Mouse (Mus musculus) cerebellum, postnatal 4 days (tissue): ENCODE results near the gene Sez6l.

ENCODE experiments used
- DNase-seq, 2 experiments: peaks; one replicate each; pipeline ENCODE4 v3.0.0; 2022; ENCODE audit warnings: low spot score in 2 of 2, mixed read lengths in 1 of 2

Sez6l gene

DNA sequence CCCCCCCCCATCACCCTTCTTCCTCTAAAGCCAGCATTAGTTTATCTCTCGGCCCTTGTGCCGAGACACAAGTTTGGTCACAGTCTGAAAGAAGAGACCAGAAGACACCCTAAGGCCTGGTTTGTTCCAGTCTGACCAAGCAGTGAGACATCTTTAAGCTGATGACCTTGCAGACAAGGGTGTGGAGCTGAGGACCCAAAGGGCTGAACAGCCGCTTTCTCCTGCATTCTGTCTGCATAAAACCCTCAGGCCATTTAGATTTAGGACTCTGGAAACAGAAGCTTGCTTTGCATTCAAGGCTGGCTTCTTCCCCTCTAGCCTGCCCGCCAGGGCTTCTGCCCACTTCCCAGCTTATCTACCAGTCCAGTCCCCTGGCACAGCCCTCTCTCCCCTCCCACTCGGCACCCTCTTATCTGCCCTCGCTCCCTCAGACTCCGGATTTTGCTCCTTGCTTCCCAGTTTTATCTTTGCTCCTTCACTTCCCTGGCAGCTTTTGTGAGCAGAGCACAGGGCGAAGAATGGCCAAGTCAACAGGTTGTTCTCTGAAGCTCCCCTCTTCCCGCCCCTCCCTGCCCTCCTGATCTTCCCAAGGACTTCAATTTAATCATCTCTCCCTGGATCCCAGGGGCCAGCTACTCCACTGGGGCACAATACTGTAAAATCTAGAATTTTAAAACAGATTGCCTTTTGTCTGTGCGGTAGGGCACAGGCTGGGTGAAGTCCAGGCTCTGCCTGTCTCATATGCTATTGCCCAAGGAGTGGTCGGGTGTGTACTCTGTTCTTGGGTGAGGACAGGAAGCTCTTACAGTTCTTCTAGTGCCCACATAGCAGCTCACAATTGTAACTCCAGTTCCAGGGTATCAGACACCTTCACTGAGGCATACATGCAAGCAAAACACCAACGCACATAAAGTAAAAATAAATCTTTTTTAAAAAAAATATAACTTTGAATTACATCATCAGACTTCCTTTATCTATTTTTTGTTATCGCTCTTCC lies 77.8 kb downstream of the Sez6l start:
- DNase-seq = no peak

DNA sequence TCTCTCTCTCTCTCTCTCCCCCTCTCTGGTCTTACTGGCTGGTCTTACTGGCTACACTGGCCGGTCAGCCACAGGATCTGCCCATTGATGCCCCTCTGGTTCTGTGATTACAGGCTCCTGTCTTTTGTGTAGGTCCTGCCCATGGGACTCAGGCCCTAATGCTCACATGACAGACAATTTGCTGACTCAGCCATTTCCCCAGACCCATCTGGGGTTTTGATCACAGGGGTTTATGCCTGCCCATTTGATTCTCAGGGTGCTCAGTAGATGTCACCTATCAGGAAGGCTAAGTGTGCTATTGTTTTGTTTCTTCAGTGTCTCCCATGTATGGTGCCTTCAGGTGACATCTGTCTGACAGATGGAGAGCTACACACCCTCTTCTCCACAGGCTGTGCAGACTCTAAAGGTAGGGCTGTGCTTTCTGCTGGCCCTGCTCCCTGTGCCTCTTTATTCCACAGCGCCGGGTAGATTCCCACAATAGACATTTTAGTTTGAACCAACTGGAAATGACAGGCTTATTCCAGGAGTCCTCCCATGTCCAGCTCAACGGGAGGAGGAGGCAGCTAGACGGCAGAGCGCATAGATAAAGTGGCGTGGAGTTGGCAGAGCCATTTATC lies 80.1 kb downstream of the Sez6l start:
- DNase-seq = no peak

DNA sequence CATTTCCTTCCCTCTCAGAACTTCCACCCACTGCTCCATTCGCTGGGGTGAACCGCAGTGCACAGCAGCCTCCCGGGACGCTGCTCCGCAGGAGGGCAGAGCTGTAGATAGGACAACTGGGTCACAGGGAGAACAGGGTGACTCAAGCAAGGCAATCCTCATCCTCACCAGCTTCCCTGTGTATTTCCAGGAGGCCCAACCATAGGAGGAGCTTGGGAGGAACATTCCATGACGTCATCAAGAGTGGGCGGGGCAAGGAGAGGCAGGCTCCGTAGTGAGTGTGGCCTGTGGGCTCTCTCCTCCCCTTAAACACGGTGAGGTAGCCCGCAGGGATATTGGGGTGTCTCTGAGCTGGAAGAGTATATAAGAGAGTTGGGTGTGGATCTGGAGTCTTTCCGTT lies 83.5 kb downstream of the Sez6l start:
- DNase-seq = no peak

DNA sequence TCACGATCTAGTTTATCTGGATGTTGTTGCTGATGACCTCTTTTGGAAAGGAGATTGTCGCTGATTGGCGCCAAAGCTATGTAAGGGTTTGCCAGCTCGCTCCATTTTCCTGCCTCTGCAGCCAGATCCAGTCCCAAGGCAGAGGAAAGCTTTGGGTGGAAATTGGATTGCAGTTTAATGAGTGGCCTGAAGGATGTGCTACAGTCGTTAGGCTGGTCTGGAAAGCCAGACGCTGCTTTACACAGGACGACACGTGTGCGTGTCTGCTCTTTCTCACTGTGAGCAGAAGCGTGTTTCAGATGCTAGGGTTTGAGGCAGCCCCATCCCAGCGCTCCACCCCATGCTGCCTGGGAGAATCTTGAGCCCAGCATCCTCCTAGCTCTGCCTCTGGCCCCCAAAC lies 85.5 kb downstream of the Sez6l start:
- DNase-seq = no peak

DNA sequence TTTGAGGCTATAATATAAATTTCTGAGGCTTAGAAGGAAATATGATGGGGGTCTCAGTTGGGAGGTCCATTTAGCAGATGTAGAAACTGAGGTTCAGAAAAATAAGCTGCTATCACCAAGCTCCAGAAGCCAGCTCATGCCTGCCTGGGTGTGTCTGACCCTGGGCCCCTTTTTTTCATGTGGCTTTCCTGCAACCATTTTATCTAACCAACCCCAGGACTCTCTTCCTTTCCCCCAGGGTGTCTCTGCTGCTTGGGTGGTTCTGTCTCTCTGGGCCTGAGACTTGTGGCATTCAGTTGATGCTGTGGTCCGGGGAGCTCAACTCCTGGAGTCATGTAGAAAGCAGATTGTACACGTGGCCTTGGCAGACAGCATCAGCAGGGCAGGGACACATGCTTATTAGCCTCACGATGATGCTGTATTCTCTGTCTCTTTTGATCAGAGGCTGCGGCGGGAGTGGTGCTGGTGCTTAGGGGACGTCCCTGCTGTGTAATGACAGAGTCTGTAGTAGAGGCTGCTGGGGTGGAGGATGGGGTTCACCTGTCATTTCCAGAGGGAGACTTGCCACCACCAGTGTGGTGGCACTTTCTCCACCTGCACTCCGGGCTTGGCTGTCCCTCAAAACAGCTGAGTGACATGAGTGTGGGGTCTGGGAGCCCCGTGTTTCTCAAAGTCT lies 88.7 kb downstream of the Sez6l start:
- DNase-seq = no peak

DNA sequence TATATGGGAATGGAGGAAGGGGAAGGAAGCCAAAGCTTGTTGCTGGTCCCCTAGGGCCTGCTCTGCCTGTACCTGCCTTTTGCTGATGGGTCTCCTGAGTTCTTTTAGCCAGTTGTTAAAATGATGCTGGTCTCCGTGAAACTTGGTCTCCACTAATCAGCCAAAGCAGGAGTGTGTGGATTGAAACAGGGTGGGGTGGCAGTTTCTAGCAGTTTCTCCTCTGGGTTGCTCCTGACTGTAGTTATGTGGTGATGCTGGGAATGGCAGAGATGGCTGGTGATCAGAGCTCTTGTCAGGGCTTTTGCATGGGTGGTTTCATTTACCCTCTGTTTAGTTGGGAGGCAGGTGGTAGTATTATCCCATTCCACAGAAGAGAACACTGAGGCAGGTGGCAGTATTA lies 89.5 kb downstream of the Sez6l start:
- no peak for DNase-seq

DNA sequence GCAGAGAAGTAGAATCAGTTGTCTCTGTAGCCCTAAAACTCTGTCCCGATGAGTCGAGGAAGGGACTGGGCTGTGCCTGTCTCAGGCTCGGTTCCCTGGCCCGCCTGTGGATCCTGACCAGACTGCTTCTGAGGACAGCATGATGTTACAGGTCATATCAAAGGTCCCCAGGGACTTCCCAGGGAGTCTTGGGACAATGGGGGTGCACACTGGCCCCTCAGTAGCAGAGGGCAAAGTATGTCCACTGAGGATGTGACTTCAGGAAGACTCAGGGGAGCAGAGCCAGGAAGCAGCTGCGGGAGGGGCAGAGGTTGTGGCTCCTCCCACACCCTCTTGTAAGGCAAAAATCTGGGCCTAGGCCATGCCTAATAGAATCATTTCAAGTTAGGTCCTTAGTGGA lies 90.6 kb downstream of the Sez6l start:
- no peak for DNase-seq

DNA sequence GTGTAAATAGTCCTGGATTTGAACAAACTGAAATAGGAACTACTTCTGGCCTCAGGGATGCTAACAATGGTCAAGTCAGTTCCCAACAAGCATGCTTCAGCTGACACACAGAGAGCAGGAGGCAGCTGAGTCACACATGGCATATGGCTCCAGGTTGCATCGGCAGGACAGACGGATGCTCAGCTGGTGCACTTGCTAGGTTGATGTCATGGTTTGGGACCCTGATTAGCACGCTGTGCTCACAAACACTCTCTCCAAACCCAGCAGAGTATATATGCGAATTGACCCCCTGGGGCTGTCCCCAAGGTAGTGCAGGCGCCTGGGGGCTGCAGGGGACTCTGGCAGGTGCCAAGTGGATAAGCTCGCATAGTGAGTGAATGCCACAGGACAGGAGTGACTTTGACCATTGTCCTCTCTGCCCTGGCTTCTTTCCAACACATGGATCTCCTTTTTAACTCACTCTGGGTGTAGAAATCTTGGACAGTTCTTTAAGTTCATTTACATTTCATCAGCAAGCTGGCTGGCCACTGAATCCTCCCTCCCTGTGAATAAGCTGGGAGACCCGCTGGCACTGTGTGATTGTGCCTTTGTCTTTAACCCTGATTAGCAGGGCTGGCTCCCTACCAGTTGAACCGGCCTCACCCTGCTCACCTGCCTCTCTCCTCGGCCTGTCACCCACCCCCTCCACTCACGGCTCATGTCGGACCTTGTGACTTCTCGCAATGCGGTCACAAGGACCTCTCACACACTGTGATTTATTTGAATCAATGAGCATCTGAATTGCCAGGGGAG lies 91.9 kb downstream of the Sez6l start:
- DNase-seq = peak in 1 of 2 experiments; percentile 42

DNA sequence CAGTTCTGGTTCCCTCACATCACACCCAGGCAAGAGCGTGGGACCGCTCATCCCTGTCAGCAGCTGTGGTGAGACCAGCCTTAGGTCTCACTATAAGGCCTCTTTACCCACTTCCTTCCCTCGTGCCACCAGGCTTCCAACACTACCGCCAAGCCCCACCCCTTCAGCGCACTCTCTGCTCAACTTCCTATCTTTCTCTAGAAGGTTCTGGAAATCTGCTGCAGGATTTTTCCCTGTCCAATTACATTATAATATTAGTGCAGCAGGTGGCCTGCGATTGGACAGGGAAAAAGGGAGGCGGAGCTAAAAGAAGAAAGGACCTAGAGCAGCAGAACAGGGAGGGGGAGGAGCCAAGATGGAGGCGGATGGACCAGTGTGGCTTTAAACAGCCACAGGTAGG lies 94.0 kb downstream of the Sez6l start:
- DNase-seq = no peak

DNA sequence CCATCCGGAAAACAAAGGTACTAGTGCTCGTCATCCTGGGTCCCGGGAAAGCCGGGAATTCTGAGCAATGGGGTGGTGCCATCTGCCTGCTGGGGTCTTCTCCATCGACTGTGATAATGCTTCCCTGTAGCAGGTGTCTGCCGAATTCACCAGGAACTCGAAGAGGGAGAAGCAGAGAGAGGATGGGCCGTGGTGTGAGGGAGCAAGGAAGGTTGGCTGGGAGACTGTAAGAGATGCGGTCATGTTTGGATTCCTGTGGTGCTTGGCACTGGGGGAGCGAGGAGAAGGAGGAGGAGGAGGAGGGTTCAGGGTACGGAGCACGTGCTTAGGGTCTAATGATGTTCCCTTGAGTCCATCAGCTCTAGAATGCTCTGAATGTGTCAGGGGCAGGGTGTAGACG lies 94.4 kb downstream of the Sez6l start:
- no peak for DNase-seq

DNA sequence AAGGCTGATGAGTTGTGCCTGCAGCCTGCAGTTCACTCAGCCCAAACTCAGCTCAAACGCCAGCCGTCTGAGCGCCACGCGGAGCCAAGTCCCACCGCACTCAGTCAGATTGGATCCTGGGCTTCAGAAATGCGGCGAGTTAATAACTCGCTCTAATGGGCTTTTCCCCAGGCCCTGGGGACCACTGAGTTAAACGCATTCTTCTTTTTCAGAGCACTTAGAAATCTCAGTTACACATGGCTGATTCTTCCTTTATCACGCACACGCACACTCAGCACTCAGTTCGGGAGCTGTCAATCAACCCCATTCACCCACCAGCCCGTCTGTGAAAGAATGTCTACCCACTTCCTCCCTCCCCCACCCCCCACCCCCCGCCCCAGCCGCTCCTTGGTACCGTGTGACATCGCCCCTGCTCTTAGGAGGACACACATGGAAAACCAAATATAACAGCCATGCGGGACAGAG lies 95.0 kb downstream of the Sez6l start:
- no peak for DNase-seq

DNA sequence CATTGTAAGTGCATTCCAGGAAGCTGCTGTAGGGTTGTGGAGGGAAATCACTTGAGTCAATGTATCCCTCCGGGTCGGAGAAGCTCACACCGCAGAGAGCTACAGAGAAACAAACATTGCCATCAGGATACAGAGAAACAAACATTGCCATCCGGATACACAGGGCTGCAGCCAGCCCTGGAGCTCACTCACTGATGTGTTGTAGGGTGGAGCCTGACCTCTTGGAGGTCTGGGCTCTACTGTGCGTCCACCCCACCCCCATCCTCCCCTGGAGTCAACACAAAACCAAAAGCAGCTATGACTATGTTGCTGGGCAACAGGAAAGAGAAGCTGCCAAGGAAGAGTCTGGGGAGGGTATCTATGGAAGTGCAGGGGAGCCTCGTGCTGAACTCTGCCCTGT lies 103.5 kb downstream of the Sez6l start:
- no peak for DNase-seq

DNA sequence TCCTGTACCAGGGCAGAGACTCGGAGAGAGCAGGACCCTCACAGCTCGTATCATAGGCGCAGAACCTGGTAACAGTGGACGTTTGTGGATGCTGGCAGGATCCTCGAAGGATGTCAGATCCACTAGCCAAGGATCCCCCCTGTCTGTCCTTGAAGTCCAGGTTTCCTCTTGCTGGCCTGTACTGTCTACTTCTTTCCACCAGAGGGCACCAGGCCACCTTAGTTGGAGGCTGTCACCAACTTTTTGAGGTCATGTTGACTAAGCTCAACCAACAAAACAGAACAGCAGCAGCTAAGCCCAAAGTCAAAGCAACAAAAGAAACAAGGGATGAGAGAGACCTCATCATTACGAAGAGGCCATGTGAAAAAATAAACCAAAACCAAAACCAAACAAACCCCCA lies 106.8 kb downstream of the Sez6l start:
- DNase-seq = peak in 1 of 2 experiments; percentile 69

DNA sequence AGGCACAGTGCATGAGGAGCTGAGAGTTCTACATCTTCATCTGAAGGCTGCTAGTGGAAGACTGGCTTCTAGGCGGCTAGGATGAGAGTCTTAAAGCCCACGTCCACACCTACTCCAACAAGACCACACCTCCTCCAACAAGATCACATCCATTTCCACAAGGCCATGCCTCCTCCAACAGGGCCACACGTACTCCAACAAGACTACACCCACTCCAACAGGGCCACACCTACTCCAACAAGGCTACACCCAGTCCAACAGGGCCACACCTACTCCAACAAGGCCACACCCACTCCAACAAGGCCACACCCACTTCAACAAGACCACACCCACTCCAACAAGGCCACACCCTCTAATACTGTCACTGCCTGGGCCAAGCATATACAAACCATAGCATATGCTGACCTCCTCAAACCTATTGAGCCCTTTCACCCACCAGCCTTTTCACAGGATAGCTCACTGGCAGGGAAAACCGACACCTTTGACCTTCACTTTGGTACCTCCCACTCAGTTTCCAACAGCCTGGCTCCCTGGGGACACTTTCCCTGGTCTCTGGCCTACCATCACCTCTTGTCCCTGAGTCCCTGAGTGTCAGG lies 107.9 kb downstream of the Sez6l start:
- DNase-seq = no peak

DNA sequence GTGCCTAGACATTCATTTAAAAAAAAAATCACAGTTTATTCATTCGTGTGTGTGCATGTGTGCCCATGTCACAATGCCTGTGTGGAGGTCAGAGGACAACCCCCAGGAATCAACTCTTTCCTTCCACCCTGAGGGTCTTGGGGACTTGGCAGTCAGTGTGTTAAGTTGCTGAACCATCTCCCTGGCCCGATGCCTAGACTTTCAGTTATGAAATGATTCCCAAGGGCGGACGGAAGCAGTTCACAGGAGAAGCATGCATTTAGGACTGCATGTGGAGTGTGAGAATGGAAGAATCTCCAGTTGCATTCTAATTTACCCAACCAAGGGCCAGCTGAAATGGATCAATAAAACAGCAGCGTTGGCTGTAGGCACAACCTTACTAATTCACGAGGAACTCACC lies 110.7 kb downstream of the Sez6l start:
- peak in 1 of 2 experiments; percentile 37 for DNase-seq

DNA sequence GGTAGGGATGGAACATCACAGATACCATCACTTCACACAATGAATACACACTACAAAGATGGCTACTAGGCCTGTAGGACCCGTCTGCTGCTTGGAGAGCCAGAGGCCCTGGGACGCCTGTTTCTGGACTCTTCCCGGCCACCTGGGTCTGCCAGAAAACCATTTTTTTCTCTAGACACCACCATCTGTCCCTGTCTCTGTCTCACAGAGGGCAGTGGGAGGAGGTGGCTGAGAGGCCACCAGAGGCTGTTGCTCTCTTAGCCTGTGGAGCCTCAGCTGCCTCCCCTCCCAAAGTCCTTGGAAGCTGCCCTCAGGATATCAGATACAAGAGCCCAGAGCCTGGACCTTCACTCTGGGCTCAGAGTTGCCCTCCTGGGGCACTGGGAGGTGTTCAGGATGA lies 117.1 kb downstream of the Sez6l start:
- no peak for DNase-seq

DNA sequence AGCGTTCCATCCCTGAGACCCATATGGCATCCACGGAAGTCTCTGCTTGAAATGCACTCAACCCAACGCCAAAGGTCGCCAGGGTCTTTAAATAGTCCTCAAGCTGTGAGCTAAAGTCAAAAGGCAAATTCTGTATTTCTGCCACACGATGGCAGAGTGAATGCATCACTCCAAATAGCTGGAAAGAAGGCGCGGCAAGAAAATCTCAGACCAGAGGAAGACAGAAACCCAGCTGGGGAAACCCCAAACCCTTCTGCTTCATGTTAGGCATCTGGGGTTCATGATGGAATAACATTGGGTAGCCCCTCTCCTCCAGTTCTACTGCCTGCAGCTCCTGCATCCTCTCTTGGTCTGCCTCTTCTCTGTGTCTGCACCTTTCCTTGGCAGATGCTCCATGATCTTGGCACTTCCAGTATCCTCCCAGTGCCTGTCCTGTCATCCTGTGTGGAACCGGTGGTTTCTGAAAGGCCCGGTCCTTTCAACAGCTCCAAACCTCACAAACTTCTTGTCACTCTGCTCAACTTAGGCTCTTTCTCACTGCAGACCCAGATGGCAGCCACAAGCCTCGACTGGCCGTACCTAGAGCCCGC lies 121.9 kb downstream of the Sez6l start:
- no peak for DNase-seq

DNA sequence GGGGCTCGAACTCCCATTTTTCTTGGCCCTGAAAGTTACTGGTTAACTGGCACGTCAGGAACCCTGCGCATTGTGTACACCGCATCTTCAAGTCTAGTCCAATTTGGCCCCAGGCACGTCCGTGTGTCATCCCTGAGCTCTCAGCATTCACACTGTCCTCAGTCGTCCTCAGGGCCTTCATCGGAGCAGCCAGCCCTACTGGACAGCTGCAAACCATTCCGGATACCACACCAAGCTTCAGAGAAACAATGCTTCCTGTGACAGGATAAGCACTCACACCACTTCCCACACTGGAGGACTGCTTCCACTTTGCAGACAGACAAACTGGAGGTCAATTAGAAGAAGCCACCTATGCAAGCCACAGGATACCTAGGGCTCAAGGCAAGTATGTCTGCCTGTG lies 123.9 kb downstream of the Sez6l start:
- DNase-seq = no peak

DNA sequence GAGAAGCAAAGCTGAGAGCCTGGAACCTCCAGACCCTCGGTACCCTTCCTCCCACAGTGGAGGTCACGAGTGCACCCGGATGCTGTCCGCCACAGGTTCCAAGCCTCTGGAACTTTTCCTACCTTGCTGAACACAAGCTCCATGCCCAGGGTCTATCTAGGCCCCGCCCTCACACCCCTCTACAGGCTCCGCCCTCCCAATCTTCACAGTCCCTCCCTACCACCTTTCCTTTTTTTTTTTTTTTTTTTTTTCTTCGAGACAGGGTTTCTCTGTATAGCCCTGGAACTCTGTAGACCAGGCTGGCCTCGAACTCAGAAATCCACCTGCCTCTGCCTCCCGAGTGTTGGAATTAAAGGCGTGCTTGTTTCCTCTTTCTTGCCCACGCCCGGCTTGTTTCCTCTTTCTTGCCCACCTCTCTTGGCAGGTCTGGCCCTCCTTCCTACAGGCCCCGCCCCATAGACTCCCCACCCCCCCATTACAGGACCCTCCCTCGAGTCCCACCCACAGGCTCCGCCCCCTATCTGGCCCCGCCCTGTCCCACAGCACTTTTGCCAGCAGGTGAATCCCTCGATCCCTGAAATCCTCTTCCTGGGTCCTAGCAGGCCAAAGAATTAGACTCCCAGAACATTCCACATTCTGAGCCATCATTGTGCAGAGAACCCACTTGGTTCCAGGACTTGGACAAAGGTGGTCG lies 128.1 kb downstream of the Sez6l start, which contains the start of gene Gm6588:
Gene Gm6588, plus strand, starts transcription at position 680 of the 694 bp plus-strand sequence.
- DNase-seq = no peak

DNA sequence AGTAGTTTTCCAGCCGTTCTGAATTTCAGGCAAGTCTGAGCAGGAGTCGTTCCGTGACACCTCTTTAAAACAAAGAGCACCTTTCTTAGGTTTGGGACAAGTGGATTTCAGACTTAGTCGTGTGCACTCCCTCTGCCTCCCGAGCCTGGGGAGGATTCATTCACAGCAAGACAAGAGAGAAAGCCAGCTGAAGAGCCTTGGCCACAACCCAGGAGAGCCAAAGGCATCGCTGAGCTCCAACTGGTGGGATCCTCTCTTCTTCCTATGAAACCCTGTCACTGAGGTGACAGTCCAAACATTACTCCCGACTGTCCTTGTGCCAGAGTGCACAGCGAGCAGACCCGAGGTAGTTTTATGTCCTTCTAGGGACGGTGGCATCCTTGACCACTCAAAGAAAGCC lies 138.4 kb downstream of the Sez6l start:
- no peak for DNase-seq
